Mouse (Mus musculus): Measurements from ENCODE around the gene Tpi1.

DNA sequence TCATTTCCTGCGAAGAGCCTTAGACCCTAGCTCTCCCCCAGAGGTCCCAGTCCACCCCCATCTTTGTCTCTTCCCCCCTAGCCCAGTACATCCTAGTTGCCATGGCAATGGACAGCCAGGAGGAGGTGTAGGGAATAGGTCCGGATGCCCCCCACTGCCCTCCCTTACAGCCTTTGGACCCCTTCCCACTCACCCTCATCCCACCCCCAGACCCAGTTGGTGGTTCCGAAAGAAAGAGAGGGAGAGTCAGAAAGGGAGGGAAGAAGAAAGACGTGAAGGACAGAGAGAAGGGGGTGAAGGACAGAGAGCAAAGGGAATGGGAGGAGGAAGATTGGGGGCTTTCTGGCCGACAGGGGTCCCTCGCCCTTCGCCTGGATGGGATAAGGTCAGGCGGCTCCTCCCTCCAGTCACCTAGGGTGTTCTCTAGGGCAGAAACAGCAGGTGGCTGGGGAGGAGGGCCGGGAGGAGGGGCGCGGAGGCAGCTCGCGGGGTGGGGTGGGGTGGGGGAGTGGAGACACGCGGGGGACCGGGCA, 49.1 kb upstream of the Tpi1 start:
- TF ChIP-seq CTCF (IDR thresholded peaks at IDR 0.05; ENCODE audit: low read depth) (no peak), EP300 (IDR thresholded peaks at IDR 0.05; ENCODE audit: low read depth) (no peak)
